Mouse (Mus musculus) stomach, postnatal 0 days (tissue): ENCODE data around the gene Ankrd13b. TPM values are rescaled to one million over a fixed set of nuclear protein-coding genes. Genes with fewer than 3 reads are reported as not detected.

Source experiments
- ATAC-seq: fragments of 200-750 bp; cut with Nextera tagmentation; 2 replicates; pipeline ENCODE4 v1.8.0; 2017; ENCODE audit not compliant: low FRiP score, low TSS enrichment
- DNase-seq: peaks from one replicate; pipeline ENCODE4 v3.0.0-alpha.2; 2016; ENCODE audit warnings: low spot score
- H3K27ac ChIP-seq: fragments of 300-500 bp; sonication (generic); replicated peaks from 2 replicates; pipeline ENCODE4 v1.5.1; 2014; ENCODE audit warnings: mild to moderate bottlenecking, control low read depth
- H3K27me3 ChIP-seq: fragments of 300-500 bp; sonication (generic); 2 replicates; pipeline ENCODE4 v1.6.1; 2014; ENCODE audit warnings: low read length; ENCODE audit not compliant: control insufficient read depth, insufficient read depth
- H3K36me3 ChIP-seq: fragments of 300-500 bp; sonication (generic); 2 replicates; pipeline ENCODE4 v1.6.1; 2014; ENCODE audit warnings: low read length, mixed read lengths; ENCODE audit not compliant: control insufficient read depth, insufficient read depth
- H3K4me1 ChIP-seq: fragments of 300-500 bp; sonication (generic); replicated peaks from 2 replicates; pipeline ENCODE4 v1.6.1; 2014; ENCODE audit warnings: antibody characterized with exemption; ENCODE audit not compliant: control insufficient read depth, insufficient read depth
- H3K4me2 ChIP-seq: fragments of 300-500 bp; sonication (generic); replicated peaks from 2 replicates; pipeline ENCODE4 v1.6.1; 2014; ENCODE audit warnings: low read depth, mild to moderate bottlenecking, control low read depth, moderate library complexity
- H3K4me3 ChIP-seq: fragments of 300-500 bp; sonication (generic); 2 replicates; pipeline ENCODE4 v1.5.1; 2014; ENCODE audit warnings: low read depth, low read length, control low read depth
- H3K9ac ChIP-seq: fragments of 300-500 bp; sonication (generic); 2 replicates; pipeline ENCODE4 v1.6.1; 2014; ENCODE audit warnings: mild to moderate bottlenecking, low read length, control low read depth, mixed read lengths
- H3K9me3 ChIP-seq: fragments of 300-500 bp; sonication (generic); 2 replicates; pipeline ENCODE4 v1.6.1; 2016; ENCODE audit warnings: low read length; ENCODE audit not compliant: control insufficient read depth
- CTCF ChIP-seq: IDR thresholded peaks from 2 replicates; pipeline ENCODE4 v1.5.1; 2016; ENCODE audit warnings: antibody characterized with exemption, low read depth, mild to moderate bottlenecking, moderate library complexity
- EP300 ChIP-seq: optimal IDR thresholded peaks from 2 replicates; pipeline ENCODE3; 2016; ENCODE audit warnings: antibody characterized with exemption
- WGBS: fragments of 180-500 bp; shearing (Covaris S2); extraction: QIAGEN DNeasy Blood & Tissue Kit; methylation state at CpG from one replicate; pipeline ENCODE4 v1.1.7; 2014; 5-methylcytosine and 5-hydroxymethylcytosine counted together
- polyA plus RNA-seq: library from polyadenylated mRNA; unstranded; fragments of >200 nt; fragmentation: Nextera tagmentation; extraction: Ambion mirVana; gene quantifications from 2 replicates; pipeline ENCODE4 v1.2.1, GENCODE M21; 2015

Gene Ankrd13b
- polyA plus RNA-seq, 1 experiment from 2014 or later, result 2.4 TPM

DNA sequence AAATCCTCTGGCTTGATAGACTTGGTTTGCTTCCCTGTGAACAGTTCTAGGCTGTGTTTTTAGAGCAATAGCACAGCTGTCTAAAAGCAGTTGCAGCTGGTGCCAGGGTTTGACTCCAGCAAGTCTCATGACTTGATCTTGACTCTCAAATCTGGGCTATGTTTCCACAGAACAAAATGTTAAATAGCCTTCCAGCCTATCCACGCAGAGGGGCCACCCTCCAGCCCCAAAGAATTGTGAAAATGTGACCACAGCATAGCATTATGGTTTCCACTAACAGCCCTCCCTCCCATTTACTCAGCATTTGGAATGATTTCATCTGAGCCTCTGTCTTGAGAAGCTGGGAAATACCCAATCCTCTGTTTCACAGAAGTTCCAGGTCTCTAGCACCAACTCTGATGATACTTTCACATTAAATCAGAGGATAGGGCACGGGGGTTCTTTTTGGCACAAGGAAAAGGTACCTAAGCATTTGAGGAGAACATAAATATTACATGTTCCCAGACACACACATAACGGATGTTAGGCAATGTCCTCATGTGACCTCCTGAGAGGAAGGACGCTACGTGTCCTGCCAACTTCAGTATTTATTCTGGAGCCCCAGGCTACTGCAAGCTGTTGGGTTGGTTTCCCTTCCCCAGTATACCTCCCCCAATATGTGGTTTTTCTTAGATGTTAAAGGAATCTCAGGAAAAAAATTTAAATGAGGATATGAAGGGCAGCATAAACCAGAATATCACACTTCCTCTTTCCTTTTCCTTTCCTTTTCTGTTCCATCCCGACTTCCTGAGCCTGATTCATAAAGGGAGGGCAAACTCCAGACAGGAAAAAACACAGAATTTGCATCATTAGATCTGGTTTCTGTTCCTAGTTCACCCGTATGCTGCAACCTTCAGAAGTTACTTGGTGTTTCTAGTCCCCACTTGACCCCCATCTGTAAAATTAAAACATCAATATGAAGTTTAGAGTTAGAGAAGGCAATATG is 47.0 kb downstream of the Ankrd13b start:
- Histone ChIP-seq H3K4me3 (no peak overlapping the region), H3K4me1 (0 out of 2 replicates have a peak, but pooled peaks cover 2% of the 10 kb centered on the region), H3K4me2 (no peak overlapping the region), H3K27me3 (no peaks in the 10 kb centered on the region), H3K27ac (peak overlapping the region; percentile 78), H3K9me3 (no peaks in the 10 kb centered on the region), H3K9ac (no peak overlapping the region), H3K36me3 (0 out of 2 replicates have a peak, but pooled peaks cover 3% of the 10 kb centered on the region)
- WGBS, result 51% methylated on average over 7 of the region's 7 CpGs
- no peak for TF ChIP-seq EP300
- peak; percentile 64; the same call in 1 of the 2 replicates for ATAC-seq
- DNase-seq, result no peak

DNA sequence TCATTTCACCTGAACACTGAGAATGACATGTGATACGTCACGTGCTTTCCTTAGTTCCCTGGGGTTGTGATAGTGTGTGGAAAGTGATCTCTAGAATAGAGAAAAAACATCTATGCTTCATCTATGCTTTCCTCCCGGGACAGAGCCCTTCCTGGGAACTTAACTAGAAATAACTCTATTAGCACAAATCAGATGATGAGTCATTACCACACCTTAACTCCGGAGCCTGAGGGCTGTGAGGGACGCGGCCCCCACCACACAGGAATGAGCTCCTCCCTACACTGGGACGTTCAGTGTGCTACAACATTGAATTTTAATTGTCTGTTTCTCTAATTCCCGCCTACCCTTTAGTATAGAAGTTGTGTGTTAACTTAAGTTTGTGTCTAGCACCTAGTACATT is 48.5 kb downstream of the Ankrd13b start:
- no peak overlapping the region for H3K9ac ChIP-seq
- 0 out of 2 replicates have a peak, but pooled peaks cover 2% of the 10 kb centered on the region for H3K4me1 ChIP-seq
- no peak overlapping the region for H3K4me2 ChIP-seq
- DNase-seq, result no peak
- no peak for TF ChIP-seq CTCF
- no peak for TF ChIP-seq EP300
- WGBS, result 57% methylated on average over 8 of the region's 8 CpGs
- H3K27me3 ChIP-seq, result no peaks in the 10 kb centered on the region
- H3K4me3 ChIP-seq, result no peak overlapping the region
- peak overlapping the region; percentile 69 for H3K27ac ChIP-seq
- 0 out of 2 replicates have a peak, but pooled peaks cover 3% of the 10 kb centered on the region for H3K36me3 ChIP-seq
- ATAC-seq, result peak; percentile 67; the same call in 1 of the 2 replicates
- no peaks in the 10 kb centered on the region for H3K9me3 ChIP-seq

DNA sequence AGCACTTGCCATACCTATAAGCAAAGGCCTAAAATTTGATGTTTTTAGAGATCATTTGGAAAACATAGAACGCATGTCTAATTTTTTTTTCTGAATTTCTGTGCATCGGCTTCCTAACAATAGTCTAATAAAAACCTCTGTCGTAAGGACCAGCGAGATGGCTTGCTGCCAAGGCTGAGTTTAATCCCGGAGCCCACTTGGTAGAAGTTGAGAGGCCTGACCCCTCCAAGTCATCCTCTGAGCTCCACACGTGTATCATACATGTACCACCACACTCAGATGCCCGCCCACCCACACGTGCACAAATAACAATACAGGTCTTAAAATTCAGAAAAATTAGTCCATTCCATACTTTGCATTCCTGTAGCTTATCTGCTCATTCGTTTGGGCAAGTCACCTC is 49.4 kb downstream of the Ankrd13b start:
- no peak overlapping the region for H3K4me2 ChIP-seq
- 0 out of 2 replicates have a peak, but pooled peaks cover 3% of the 10 kb centered on the region for H3K36me3 ChIP-seq
- H3K4me1 ChIP-seq, result 0 out of 2 replicates have a peak, but pooled peaks cover 2% of the 10 kb centered on the region
- no peak overlapping the region for H3K9ac ChIP-seq
- H3K4me3 ChIP-seq, result no peak overlapping the region
- H3K27me3 ChIP-seq, result no peaks in the 10 kb centered on the region
- DNase-seq (no peak), ATAC-seq (no peak)
- WGBS, result 66% methylated on average over 9 of the region's 9 CpGs
- no peaks in the 10 kb centered on the region for H3K9me3 ChIP-seq
- no peak overlapping the region for H3K27ac ChIP-seq
- no peak for TF ChIP-seq EP300
- TF ChIP-seq CTCF, result no peak

DNA sequence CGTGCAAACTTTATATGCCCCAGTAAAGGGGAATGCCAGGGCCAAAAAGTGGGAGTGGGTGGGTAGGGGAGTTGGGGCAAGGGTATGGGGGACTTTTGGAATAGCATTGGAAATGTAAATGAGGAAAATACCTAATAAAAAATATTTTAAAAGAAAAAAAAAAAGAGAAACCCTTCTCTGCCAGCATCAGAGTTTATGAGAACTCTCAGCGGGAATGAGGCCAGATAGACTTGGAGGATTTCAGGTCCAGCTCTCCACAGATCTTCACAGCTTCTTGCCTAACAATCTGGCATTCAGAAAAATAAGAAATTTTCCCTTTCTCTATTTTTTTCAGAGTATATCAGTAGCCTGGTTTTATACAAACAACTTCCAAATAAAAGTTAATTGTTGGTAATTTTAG is 52.5 kb downstream of the Ankrd13b start:
- Histone ChIP-seq H3K27me3 (no peaks in the 10 kb centered on the region), H3K4me2 (no peak overlapping the region), H3K4me1 (0 out of 2 replicates have a peak, but pooled peaks cover 2% of the 10 kb centered on the region), H3K9ac (no peak overlapping the region), H3K4me3 (no peak overlapping the region), H3K36me3 (0 out of 2 replicates have a peak, but pooled peaks cover 3% of the 10 kb centered on the region), H3K27ac (no peak overlapping the region), H3K9me3 (no peaks in the 10 kb centered on the region)
- no peak for DNase-seq
- no peak for ATAC-seq
- 88% methylated on average over 2 of the region's 2 CpGs for WGBS
- TF ChIP-seq EP300, result no peak
- no peak for TF ChIP-seq CTCF

DNA sequence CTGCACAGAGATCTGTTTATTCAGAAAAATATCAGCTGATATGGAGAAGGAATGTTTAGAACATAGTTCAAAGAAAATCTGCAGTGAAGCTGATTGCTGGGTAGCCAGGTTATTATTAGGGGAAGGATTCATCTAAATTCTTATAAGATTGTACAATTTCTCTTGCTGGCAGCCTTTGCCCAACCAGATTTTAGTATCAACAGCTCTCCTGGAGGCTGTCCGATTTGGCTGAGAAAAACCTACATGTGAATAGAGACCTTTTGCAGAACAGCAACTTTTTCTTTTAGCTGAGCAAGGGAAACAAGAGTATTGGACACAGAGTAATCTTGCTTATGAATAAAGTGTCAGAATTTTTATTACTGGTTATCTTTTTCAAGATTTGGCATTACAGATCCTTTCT is 61.0 kb downstream of the Ankrd13b start:
- Histone ChIP-seq H3K27me3 (no peaks in the 10 kb centered on the region), H3K4me2 (no peak overlapping the region), H3K9ac (no peak overlapping the region), H3K9me3 (no peaks in the 10 kb centered on the region), H3K4me3 (no peak overlapping the region), H3K4me1 (no peaks in the 10 kb centered on the region), H3K27ac (no peak overlapping the region), H3K36me3 (no peaks in the 10 kb centered on the region)
- WGBS, result 62% methylated on average over 1 of the region's 1 CpGs
- ATAC-seq, result no peak
- DNase-seq, result no peak
- TF ChIP-seq CTCF, result no peak
- TF ChIP-seq EP300, result no peak
